Mouse (Mus musculus): Measurements from ENCODE around the gene Krtdap. TPM values are rescaled to one million over a fixed set of nuclear protein-coding genes. Genes with fewer than 3 reads are reported as not detected.

Krtdap gene
- not detected in 2 replicates for polyA plus RNA-seq (2012; rRNA removed)

GRCm38 (mm10) chr7:30787377-30788022, at the start of gene Krtdap:
TSS of gene Krtdap (plus strand) at chr7:30787896.

GRCm38 (mm10) chr7:30743617-30744016, 44.1 kb upstream of the Krtdap start, which contains the start of gene Gapdhs:
TSS of gene Gapdhs (minus strand) at chr7:30743681.

GRCm38 (mm10) chr7:30751086-30751669, 36.5 kb upstream of the Krtdap start, which contains the start of gene Sbsn:
TSS of gene Sbsn (plus strand) at chr7:30751471.

GRCm38 (mm10) chr7:30763456-30763855, 24.2 kb upstream of the Krtdap start, which contains the start of gene Dmkn:
TSS of gene Dmkn (plus strand) at chr7:30763756.

GRCm38 (mm10) chr7:30823675-30824074, 36.0 kb downstream of the Krtdap start, which contains the start of gene Ffar2:
TSS of gene Ffar2 (minus strand) at chr7:30823775.

Other genes with a start within 250 kb of the Krtdap start
- 6.4 and 6.8 TPM in 2 replicates for gene Hspb6, start 235.7 kb upstream of the Krtdap start, polyA plus RNA-seq (2012; rRNA removed)
- 22.3 and 28.9 TPM in 2 replicates for gene Proser3, start 235.6 kb upstream of the Krtdap start, polyA plus RNA-seq (2012; rRNA removed)
- gene Lin37, start 228.1 kb upstream of the Krtdap start, polyA plus RNA-seq (2012; rRNA removed), result 35.8 and 38.5 TPM in 2 replicates
- gene U2af1l4, start 224.6 kb upstream of the Krtdap start, polyA plus RNA-seq (2012; rRNA removed), result 57.5 and 77.8 TPM in 2 replicates
- gene Gm49396, start 224.6 kb upstream of the Krtdap start, polyA plus RNA-seq (2012; rRNA removed), result 5.6 and 6.0 TPM in 2 replicates
- 98.4 and 114 TPM in 2 replicates for gene Psenen, start 224.3 kb upstream of the Krtdap start, polyA plus RNA-seq (2012; rRNA removed)
- 5.5 and 9.1 TPM in 2 replicates for gene Igflr1, start 222.5 kb upstream of the Krtdap start, polyA plus RNA-seq (2012; rRNA removed)
- 55.4 and 66.3 TPM in 2 replicates for gene Kmt2b, start 199.2 kb upstream of the Krtdap start, polyA plus RNA-seq (2012; rRNA removed)
- gene Zbtb32, start 189.0 kb upstream of the Krtdap start, polyA plus RNA-seq (2012; rRNA removed), result 0.20 and 0.45 TPM in 2 replicates
- gene Upk1a, start 175.0 kb upstream of the Krtdap start, polyA plus RNA-seq (2012; rRNA removed), result 1.9 and 4.0 TPM in 2 replicates
- gene Cox6b1, start 161.7 kb upstream of the Krtdap start, polyA plus RNA-seq (2012; rRNA removed), result 789 and 842 TPM in 2 replicates
- 0.07 and 0.18 TPM in 2 replicates for gene Etv2, start 152.0 kb upstream of the Krtdap start, polyA plus RNA-seq (2012; rRNA removed)
- gene Rbm42, start 137.6 kb upstream of the Krtdap start, polyA plus RNA-seq (2012; rRNA removed), result 68.3 and 129 TPM in 2 replicates
- 50.6 and 72.4 TPM in 2 replicates for gene Haus5, start 122.9 kb upstream of the Krtdap start, polyA plus RNA-seq (2012; rRNA removed)
- gene Pmis2, start 116.3 kb upstream of the Krtdap start, polyA plus RNA-seq (2012; rRNA removed), result not detected in 2 replicates
- gene 2200002J24Rik, start 89.0 kb upstream of the Krtdap start, polyA plus RNA-seq (2012; rRNA removed), result not detected in 2 replicates
- 0.70 and 1.3 TPM in 2 replicates for gene Atp4a, start 75.7 kb upstream of the Krtdap start, polyA plus RNA-seq (2012; rRNA removed)
- 66.3 and 120 TPM in 2 replicates for gene Tmem147, start 58.4 kb upstream of the Krtdap start, polyA plus RNA-seq (2012; rRNA removed)
- gene Gapdhs, start 44.2 kb upstream of the Krtdap start, polyA plus RNA-seq (2012; rRNA removed), result 0.16 TPM in 1 of 2 replicates, not detected in the other
- gene Sbsn, start 36.4 kb upstream of the Krtdap start, polyA plus RNA-seq (2012; rRNA removed), result 5.4 and 6.3 TPM in 2 replicates
- 0.06 and 0.15 TPM in 2 replicates for gene Dmkn, start 24.1 kb upstream of the Krtdap start, polyA plus RNA-seq (2012; rRNA removed)
- gene Ffar2, start 35.9 kb downstream of the Krtdap start, polyA plus RNA-seq (2012; rRNA removed), result 0.05 and 0.21 TPM in 2 replicates
- 0.05 TPM in 1 of 2 replicates, not detected in the other for gene Ffar3, start 68.3 kb downstream of the Krtdap start, polyA plus RNA-seq (2012; rRNA removed)
- gene Ffar1, start 73.7 kb downstream of the Krtdap start, polyA plus RNA-seq (2012; rRNA removed), result 0.02 TPM in 1 of 2 replicates, not detected in the other
- 0.01 and 0.05 TPM in 2 replicates for gene Cd22, start 92.4 kb downstream of the Krtdap start, polyA plus RNA-seq (2012; rRNA removed)
- gene Mag, start 127.0 kb downstream of the Krtdap start, polyA plus RNA-seq (2012; rRNA removed), result 0.26 and 0.46 TPM in 2 replicates
- not detected in 2 replicates for gene Hamp2, start 136.8 kb downstream of the Krtdap start, polyA plus RNA-seq (2012; rRNA removed)
- not detected in 2 replicates for gene Hamp, start 156.1 kb downstream of the Krtdap start, polyA plus RNA-seq (2012; rRNA removed)
- 97.2 and 156 TPM in 2 replicates for gene Usf2, start 168.9 kb downstream of the Krtdap start, polyA plus RNA-seq (2012; rRNA removed)
- gene Lsr, start 185.6 kb downstream of the Krtdap start, polyA plus RNA-seq (2012; rRNA removed), result 15.1 and 19.4 TPM in 2 replicates
- 0.60 and 0.68 TPM in 2 replicates for gene Fam187b, start 185.9 kb downstream of the Krtdap start, polyA plus RNA-seq (2012; rRNA removed)

Data from central nervous system, embryonic 11.5 days (tissue).